Mouse (Mus musculus) midbrain, embryonic 16.5 days (tissue): ENCODE results near the gene Klhl36. TPM values are rescaled to one million over a fixed set of nuclear protein-coding genes. Genes with fewer than 3 reads are reported as not detected.
A peak's percentile ranks its signal among the peaks of the same experiment; 100 is the strongest.

Experiments used
- ATAC-seq: fragments of 200-750 bp; cut with Nextera tagmentation; 2 replicates; pipeline ENCODE4 v1.8.0; 2017; ENCODE audit warnings: moderate TSS enrichment
- H3K27ac ChIP-seq: fragments of 300-500 bp; sonication (generic); 2 replicates; pipeline ENCODE4 v1.5.1; 2014; ENCODE audit warnings: mild to moderate bottlenecking, low read length, mixed read lengths
- H3K27me3 ChIP-seq: fragments of 300-500 bp; sonication (generic); 2 replicates; pipeline ENCODE4 v1.6.1; 2014; ENCODE audit warnings: low read depth, low read length, mixed read lengths; ENCODE audit not compliant: control insufficient read depth, insufficient read depth
- H3K36me3 ChIP-seq: fragments of 300-500 bp; sonication (generic); 2 replicates; pipeline ENCODE4 v1.6.1; 2014; ENCODE audit warnings: mild to moderate bottlenecking, low read length, moderate library complexity, mixed read lengths; ENCODE audit not compliant: control insufficient read depth, insufficient read depth
- H3K4me1 ChIP-seq: fragments of 300-500 bp; sonication (generic); 2 replicates; pipeline ENCODE4 v1.6.1; 2014; ENCODE audit warnings: mild to moderate bottlenecking, low read length, mixed read lengths; ENCODE audit not compliant: control insufficient read depth, insufficient read depth
- H3K4me2 ChIP-seq: fragments of 300-500 bp; sonication (generic); 2 replicates; pipeline ENCODE4 v1.6.1; 2014; ENCODE audit warnings: mild to moderate bottlenecking, low read length, mixed read lengths
- H3K4me3 ChIP-seq: fragments of 300-500 bp; sonication (generic); 2 replicates; pipeline ENCODE4 v1.5.1; 2014; ENCODE audit warnings: low read depth, mild to moderate bottlenecking, low read length, moderate library complexity, mixed read lengths
- H3K9ac ChIP-seq: fragments of 300-500 bp; sonication (generic); 2 replicates; pipeline ENCODE4 v1.6.1; 2014; ENCODE audit warnings: low read depth, low read length, mixed read lengths
- H3K9me3 ChIP-seq: fragments of 300-500 bp; sonication (generic); replicated peaks from 2 replicates; pipeline ENCODE4 v1.6.1; 2014; ENCODE audit warnings: mild to moderate bottlenecking, low read length, mixed read lengths; ENCODE audit not compliant: control insufficient read depth, poor library complexity, severe bottlenecking
- WGBS: fragments of 180-500 bp; shearing (Covaris S2); extraction: QIAGEN DNeasy Blood & Tissue Kit; methylation state at CpG from one replicate; pipeline ENCODE4 v1.1.7; 2014; 5-methylcytosine and 5-hydroxymethylcytosine counted together
- polyA plus RNA-seq: library from polyadenylated mRNA; unstranded; fragments of >200 nt; fragmentation: Nextera tagmentation; extraction: Ambion mirVana; gene quantifications from 2 replicates; pipeline ENCODE4 v1.2.1, GENCODE M21; 2015

Klhl36 gene
- polyA plus RNA-seq, 1 experiment from 2014 or later = 18.5 TPM

GRCm38 (mm10) chr8:119854035-119854434 lies 8.0 kb upstream of the Klhl36 start:
- Histone ChIP-seq H3K4me2 (no peak overlapping the region), H3K4me3 (no peak overlapping the region), H3K4me1 (no peaks in the 10 kb centered on the region), H3K27me3 (no peaks in the 10 kb centered on the region), H3K9me3 (no peaks in the 10 kb centered on the region), H3K27ac (no peak overlapping the region), H3K36me3 (no peaks in the 10 kb centered on the region), H3K9ac (no peak overlapping the region)
- ATAC-seq = no peak
- 25% methylated on average over 5 of the region's 5 CpGs for WGBS

GRCm38 (mm10) chr8:119855656-119856055 lies 6.4 kb upstream of the Klhl36 start:
- Histone ChIP-seq H3K4me3 (no peak overlapping the region), H3K36me3 (no peaks in the 10 kb centered on the region), H3K4me1 (no peaks in the 10 kb centered on the region), H3K27me3 (no peaks in the 10 kb centered on the region), H3K9ac (no peak overlapping the region), H3K27ac (no peak overlapping the region), H3K9me3 (no peaks in the 10 kb centered on the region), H3K4me2 (no peak overlapping the region)
- 83% methylated on average over 5 of the region's 5 CpGs for WGBS
- no peak for ATAC-seq

GRCm38 (mm10) chr8:119857767-119858166 lies 4.3 kb upstream of the Klhl36 start:
- H3K4me1 ChIP-seq = peaks cover 6% of the 10 kb centered on the region; the same call in 1 of the 2 replicates
- H3K27me3 ChIP-seq = no peaks in the 10 kb centered on the region
- H3K27ac ChIP-seq = no peak overlapping the region
- no peaks in the 10 kb centered on the region for H3K36me3 ChIP-seq
- no peak overlapping the region for H3K4me3 ChIP-seq
- H3K4me2 ChIP-seq = no peak overlapping the region
- H3K9ac ChIP-seq = no peak overlapping the region
- ATAC-seq = no peak
- H3K9me3 ChIP-seq = no peaks in the 10 kb centered on the region
- WGBS = 63% methylated on average over 6 of the region's 6 CpGs

GRCm38 (mm10) chr8:119862390-119862734 lies 296 bp downstream of the Klhl36 start:
- H3K9ac ChIP-seq = peak overlapping the region; percentile 86
- ATAC-seq = no peak; the same call in none of the 2 replicates
- H3K4me1 ChIP-seq = peaks cover 13% of the 10 kb centered on the region
- H3K4me3 ChIP-seq = peak overlapping the region; percentile 81
- H3K9me3 ChIP-seq = no peaks in the 10 kb centered on the region
- WGBS = 1% methylated on average over 19 of the region's 19 CpGs
- peak overlapping the region; percentile 72 for H3K4me2 ChIP-seq
- H3K27me3 ChIP-seq = no peaks in the 10 kb centered on the region
- peak overlapping the region; percentile 70 for H3K27ac ChIP-seq
- H3K36me3 ChIP-seq = no peaks in the 10 kb centered on the region

- Histone ChIP-seq H3K9me3 (no peaks in the 10 kb centered on the region), H3K4me3 (peak overlapping the region; percentile 81), H3K27ac (peak overlapping the region; percentile 70; the same call in 1 of the 2 replicates), H3K4me2 (peak overlapping the region; percentile 72), H3K9ac (peak overlapping the region; percentile 86), H3K36me3 (no peaks in the 10 kb centered on the region), H3K27me3 (no peaks in the 10 kb centered on the region), H3K4me1 (peaks cover 13% of the 10 kb centered on the region)
- ATAC-seq = no peak
- 10% methylated on average over 6 of the region's 6 CpGs for WGBS
Observed at GRCm38 (mm10) chr8:119862749-119863148, 683 bp downstream of the Klhl36 start.

- Histone ChIP-seq H3K36me3 (peaks cover 23% of the 10 kb centered on the region), H3K9ac (no peak overlapping the region), H3K27me3 (no peaks in the 10 kb centered on the region), H3K4me1 (no peaks in the 10 kb centered on the region), H3K4me3 (no peak overlapping the region), H3K27ac (no peak overlapping the region), H3K9me3 (no peaks in the 10 kb centered on the region), H3K4me2 (no peak overlapping the region)
- no peak for ATAC-seq
- 85% methylated on average over 20 of the region's 20 CpGs for WGBS
Observed at GRCm38 (mm10) chr8:119869616-119870015, 7.5 kb downstream of the Klhl36 start.

- no peaks in the 10 kb centered on the region for H3K27me3 ChIP-seq
- H3K9ac ChIP-seq = no peak overlapping the region
- no peaks in the 10 kb centered on the region for H3K4me1 ChIP-seq
- H3K36me3 ChIP-seq = peaks cover 32% of the 10 kb centered on the region
- no peak overlapping the region for H3K4me2 ChIP-seq
- ATAC-seq = no peak
- H3K9me3 ChIP-seq = no peaks in the 10 kb centered on the region
- 100% methylated on average over 1 of the region's 1 CpGs for WGBS
- no peak overlapping the region for H3K27ac ChIP-seq
- no peak overlapping the region for H3K4me3 ChIP-seq
Observed at GRCm38 (mm10) chr8:119873181-119873580, 11.1 kb downstream of the Klhl36 start.

GRCm38 (mm10) chr8:119881301-119881700 lies 19.2 kb downstream of the Klhl36 start:
- H3K4me2 ChIP-seq = no peak overlapping the region
- no peak overlapping the region for H3K9ac ChIP-seq
- 78% methylated on average over 6 of the region's 6 CpGs for WGBS
- no peaks in the 10 kb centered on the region for H3K4me1 ChIP-seq
- no peak for ATAC-seq
- H3K9me3 ChIP-seq = no peaks in the 10 kb centered on the region
- H3K4me3 ChIP-seq = no peak overlapping the region
- no peaks in the 10 kb centered on the region for H3K27me3 ChIP-seq
- no peak overlapping the region for H3K27ac ChIP-seq
- H3K36me3 ChIP-seq = peaks cover 8% of the 10 kb centered on the region; the same call in 1 of the 2 replicates

- Histone ChIP-seq H3K9me3 (no peaks in the 10 kb centered on the region), H3K4me2 (no peak overlapping the region), H3K4me1 (no peaks in the 10 kb centered on the region), H3K36me3 (peaks cover 5% of the 10 kb centered on the region; the same call in 1 of the 2 replicates), H3K27ac (no peak overlapping the region), H3K27me3 (no peaks in the 10 kb centered on the region), H3K9ac (no peak overlapping the region), H3K4me3 (no peak overlapping the region)
- ATAC-seq = no peak
- 82% methylated on average over 8 of the region's 8 CpGs for WGBS
Observed at GRCm38 (mm10) chr8:119881917-119882316, 19.9 kb downstream of the Klhl36 start.
